Mouse (Mus musculus): ENCODE data around the gene Ikzf3. TPM values are rescaled to one million over a fixed set of nuclear protein-coding genes. Genes with fewer than 3 reads are reported as not detected.

Gene Ikzf3
- total RNA-seq, 2 experiments from 2014 or later: 0.52 TPM; not detected in 1

Other genes with a start within 250 kb of the Ikzf3 start
- gene Neurod2, start 216.4 kb downstream of the Ikzf3 start, total RNA-seq (2021): 100 to 1,000 TPM; 139 to 148 TPM
- 10 to 100 TPM; 45.4 to 49.9 TPM for gene Ppp1r1b, start 197.6 kb downstream of the Ikzf3 start, total RNA-seq (2021)
- gene Stard3, start 187.7 kb downstream of the Ikzf3 start, total RNA-seq (2021): 10 to 100 TPM; 31.5 to 34.3 TPM
- under 1 TPM; 0.66 to 0.76 TPM for gene Tcap, start 162.2 kb downstream of the Ikzf3 start, total RNA-seq (2021)
- not detected for gene Pnmt, start 159.6 kb downstream of the Ikzf3 start, total RNA-seq (2021)
- 1 to 10 TPM; 8.9 to 9.6 TPM for gene Pgap3, start 145.5 kb downstream of the Ikzf3 start, total RNA-seq (2021)
- 1 to 10 TPM; 1.4 to 3.5 TPM for gene Erbb2, start 133.6 kb downstream of the Ikzf3 start, total RNA-seq (2021)
- gene Mien1, start 107.0 kb downstream of the Ikzf3 start, total RNA-seq (2021): 100 to 1,000 TPM in 1 of 2 experiments, 10 to 100 TPM in 1; 92.2 to 104 TPM
- 1 to 10 TPM; 1.4 to 2.1 TPM for gene Grb7, start 99.6 kb downstream of the Ikzf3 start, total RNA-seq (2021)
- not detected for gene Zpbp2, start 5.1 kb upstream of the Ikzf3 start, total RNA-seq (2021)
- 10 to 100 TPM; 47.7 to 57.5 TPM for gene Ormdl3, start 41.3 kb upstream of the Ikzf3 start, total RNA-seq (2021)
- not detected for gene Lrrc3c, start 52.3 kb upstream of the Ikzf3 start, total RNA-seq (2021)
- 10 to 100 TPM; 10.4 to 12.4 TPM for gene Gm12355, start 79.6 kb upstream of the Ikzf3 start, total RNA-seq (2021)
- not detected for gene Gsdma3, start 80.3 kb upstream of the Ikzf3 start, total RNA-seq (2021)
- under 1 TPM in 1 of 2 experiments, not detected in 1; 0.20 TPM for gene Gsdma2, start 100.7 kb upstream of the Ikzf3 start, total RNA-seq (2021)
- gene Gsdma, start 118.3 kb upstream of the Ikzf3 start, total RNA-seq (2021): not detected
- 100 to 1,000 TPM; 127 to 128 TPM for gene Psmd3, start 136.5 kb upstream of the Ikzf3 start, total RNA-seq (2021)
- gene Csf3, start 155.2 kb upstream of the Ikzf3 start, total RNA-seq (2021): not detected
- gene Med24, start 183.4 kb upstream of the Ikzf3 start, total RNA-seq (2021): 100 to 1,000 TPM; 118 to 130 TPM
- gene Thra, start 194.6 kb upstream of the Ikzf3 start, total RNA-seq (2021): 1,000 to 10,000 TPM; 1,027 to 1,094 TPM
- 10 to 100 TPM; 78.1 to 92.2 TPM for gene Nr1d1, start 229.3 kb upstream of the Ikzf3 start, total RNA-seq (2021)
- gene Msl1, start 249.5 kb upstream of the Ikzf3 start, total RNA-seq (2021): 100 to 1,000 TPM; 170 to 176 TPM